Mouse (Mus musculus) mouse trophoblast stem cell (cell line): ENCODE results near the gene Ap1b1.

ENCODE experiments used
- in situ Hi-C, 2 experiments: fragments of 300-500 bp; cut with MseI, MboI; formaldehyde crosslinking; loops; 2 replicates in 1 of 2; 3 replicates in 1 of 2; pipeline ENCODE4 v1.15.1; 2025

The Ap1b1 gene

DNA sequence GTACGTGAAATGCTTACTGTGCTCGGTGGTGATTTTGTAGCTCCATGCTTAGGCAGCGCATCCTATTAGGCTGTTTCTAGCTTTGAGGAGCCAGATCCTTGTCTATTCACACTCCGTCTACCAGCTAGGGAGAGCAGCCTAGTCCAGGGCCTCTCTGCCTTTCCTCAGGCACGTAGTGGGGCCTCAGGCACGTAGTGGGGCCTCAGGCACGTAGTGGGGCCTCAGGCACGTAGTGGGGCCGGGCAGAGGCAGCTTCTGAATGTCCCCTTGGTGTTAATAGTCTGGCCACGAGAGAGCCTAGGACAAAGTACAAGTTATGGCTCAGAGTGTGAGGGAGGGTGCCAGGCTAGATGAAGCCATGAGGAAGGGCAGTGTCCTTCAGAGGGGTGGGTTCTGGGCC lies 46.1 kb downstream of the Ap1b1 start:
- in situ Hi-C loops, result no loop called here

DNA sequence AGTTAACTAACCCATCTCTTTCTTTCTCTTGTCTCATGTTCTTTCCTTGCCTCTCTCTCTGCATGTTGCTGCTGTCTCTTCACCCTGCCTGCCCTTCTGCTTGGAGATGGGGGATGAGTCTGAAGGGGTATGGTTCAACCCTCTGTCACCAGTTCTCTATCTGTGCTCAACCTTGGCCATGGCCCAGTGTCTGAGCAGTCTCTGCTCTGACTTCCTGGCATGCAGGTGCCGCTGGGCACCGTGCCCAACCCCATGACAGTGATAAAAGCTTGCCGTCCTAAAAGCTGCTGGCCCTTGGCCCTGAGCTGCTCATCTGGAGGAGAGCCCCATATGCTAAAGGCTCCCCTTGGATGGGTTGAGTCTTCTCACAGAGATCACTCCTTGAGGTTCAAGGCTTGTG lies 46.5 kb downstream of the Ap1b1 start:
- in situ Hi-C loops, result no loop called here

GRCm38 (mm10) chr11:5035421-5035820 lies 48.8 kb downstream of the Ap1b1 start:
- in situ Hi-C loops, result no loop called here

DNA sequence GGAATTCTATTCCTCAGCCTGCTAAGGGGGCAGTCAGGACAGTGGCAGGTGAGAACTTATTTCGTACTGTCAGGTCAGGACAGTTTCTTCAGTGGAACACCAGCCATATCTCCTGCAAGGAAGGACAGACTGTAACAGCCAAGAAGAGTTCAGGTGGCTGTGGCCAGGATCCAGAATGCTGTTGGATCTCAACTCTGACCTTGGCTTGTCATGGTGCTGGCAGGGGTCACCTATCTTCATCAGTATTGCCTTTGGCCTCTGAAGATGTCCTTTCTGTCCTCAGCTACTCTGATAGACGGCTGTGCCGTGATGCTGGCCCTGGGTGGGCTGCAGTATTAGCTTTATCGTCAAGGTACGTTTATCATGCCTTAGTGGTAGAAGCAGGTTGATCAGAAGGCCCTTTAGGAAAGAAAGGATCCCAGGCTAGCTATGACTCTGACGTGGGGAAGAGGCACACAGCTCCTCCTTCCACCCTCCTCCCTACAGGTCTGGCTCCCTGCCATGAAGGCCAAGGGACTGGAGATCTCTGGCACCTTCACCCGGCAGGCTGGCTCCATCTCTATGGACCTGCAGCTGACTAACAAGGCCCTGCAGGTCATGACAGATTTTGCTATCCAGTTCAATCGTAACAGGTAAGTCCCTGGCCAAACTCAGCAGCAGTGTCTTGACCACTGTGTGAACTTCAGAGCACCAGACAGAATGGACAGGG lies 50.7 kb downstream of the Ap1b1 start:
- in situ Hi-C loops, result no loop called here

DNA sequence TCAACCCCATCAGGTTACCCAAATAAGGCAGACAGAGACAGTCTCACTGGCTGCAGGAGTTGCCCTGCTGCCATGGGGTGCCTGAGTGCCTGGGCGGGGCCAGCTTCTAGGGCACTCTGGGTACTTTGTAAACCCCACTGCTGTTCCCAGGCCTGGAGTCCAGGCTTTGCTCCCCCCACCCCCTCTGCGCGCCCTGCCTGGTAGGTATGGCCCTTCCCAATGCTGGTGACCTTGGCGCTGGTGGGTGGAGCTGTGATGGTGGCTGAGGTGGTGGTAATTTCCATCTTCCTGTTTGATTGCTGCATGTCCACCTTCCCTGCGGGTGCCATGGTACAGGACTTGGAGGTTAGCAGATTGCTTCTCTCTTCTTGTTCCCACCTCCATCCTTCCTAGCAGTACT lies 54.0 kb downstream of the Ap1b1 start:
- in situ Hi-C loops, result no loop called here

- in situ Hi-C loops, result no loop called here
Observed at GRCm38 (mm10) chr11:5041144-5041780, 54.6 kb downstream of the Ap1b1 start.

GRCm38 (mm10) chr11:5042645-5043381 lies 56.2 kb downstream of the Ap1b1 start:
- in situ Hi-C loops, result no loop called here

DNA sequence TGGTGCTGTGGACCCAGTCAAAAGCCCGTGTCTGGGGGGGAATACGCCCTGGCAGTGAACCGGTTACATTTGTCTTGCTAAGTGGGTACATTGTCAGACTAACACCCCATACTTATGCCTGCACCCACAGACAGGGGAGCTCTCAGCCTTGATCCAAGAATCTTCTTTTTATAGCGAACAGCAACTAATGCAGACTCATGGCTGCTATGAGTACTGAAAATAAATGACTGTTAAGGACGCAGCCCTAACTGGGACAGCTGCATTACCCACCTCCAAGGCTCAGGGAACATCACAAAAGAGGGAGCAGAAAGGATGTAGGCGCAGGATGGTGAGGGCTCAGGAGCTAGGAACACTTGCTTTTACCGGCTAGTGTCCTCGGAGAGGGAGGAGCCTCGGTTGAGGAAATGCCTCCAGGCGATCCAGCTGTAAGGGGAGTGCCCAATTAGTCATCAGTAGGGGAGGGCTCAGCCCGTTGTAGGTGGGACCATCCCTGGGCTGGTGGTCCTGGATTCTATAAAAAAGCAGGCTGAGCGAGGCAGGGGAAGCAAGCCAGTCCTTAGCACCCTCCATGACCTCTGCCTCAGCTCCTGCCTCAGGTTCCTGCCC lies 59.8 kb downstream of the Ap1b1 start:
- in situ Hi-C loops, result no loop called here

GRCm38 (mm10) chr11:5051629-5052028 lies 65.0 kb downstream of the Ap1b1 start:
- in situ Hi-C loops, result no loop called here

GRCm38 (mm10) chr11:5052200-5052854 lies 65.7 kb downstream of the Ap1b1 start:
- in situ Hi-C loops, result no loop called here

DNA sequence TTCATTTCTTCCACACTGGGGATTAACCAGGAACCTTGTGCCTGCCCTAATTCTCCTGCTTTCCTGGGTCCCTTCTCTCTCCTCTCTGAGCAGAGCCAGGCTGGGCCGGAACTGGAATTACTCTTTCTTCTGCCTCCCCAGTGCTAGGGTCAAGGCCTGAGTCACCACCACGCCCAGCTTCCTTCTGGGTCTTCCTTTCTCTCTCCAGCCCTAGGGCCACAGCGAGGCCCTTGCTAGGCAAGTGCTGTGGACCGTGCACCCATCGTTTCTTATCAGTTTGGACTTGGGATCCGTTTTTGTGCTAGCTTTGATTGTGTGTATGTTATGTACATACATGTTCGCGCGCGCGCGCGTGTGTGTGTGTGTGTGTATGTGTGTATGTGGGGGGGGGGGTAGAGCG lies 67.5 kb downstream of the Ap1b1 start:
- in situ Hi-C loops, result no loop called here

DNA sequence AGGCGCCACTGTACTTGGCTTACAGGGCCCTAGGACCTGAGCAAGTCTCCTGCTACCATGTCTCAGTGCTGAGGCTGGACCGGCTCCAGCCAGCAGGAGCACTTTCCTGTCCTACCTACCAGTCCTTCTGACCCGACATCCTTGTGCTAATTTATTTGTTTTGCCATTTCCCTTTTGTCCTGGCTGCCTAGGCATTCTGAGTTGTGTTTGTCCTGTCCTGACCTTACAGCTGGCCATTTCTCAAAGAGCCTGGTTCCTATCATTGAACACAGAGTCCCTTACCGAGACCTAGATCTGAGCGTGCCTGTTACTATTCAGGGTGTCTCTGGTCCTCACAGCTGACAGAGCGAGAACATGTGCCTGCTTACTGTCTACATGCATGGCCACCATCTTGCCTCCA lies 68.2 kb downstream of the Ap1b1 start:
- in situ Hi-C loops, result no loop called here

GRCm38 (mm10) chr11:5055945-5056938 lies 69.6 kb downstream of the Ap1b1 start:
- in situ Hi-C loops, result no loop called here

- in situ Hi-C loops, result no loop called here
Observed at GRCm38 (mm10) chr11:5057064-5057463, 70.4 kb downstream of the Ap1b1 start.

- in situ Hi-C loops, result no loop called here
Observed at GRCm38 (mm10) chr11:5057541-5057855, 70.9 kb downstream of the Ap1b1 start.

GRCm38 (mm10) chr11:5057856-5058641 lies 71.4 kb downstream of the Ap1b1 start, which contains the start of gene Rasl10a:
Gene Rasl10a (plus strand): TSS chr11:5058128.
- in situ Hi-C loops, result no loop called here

GRCm38 (mm10) chr11:5058783-5059182 lies 72.2 kb downstream of the Ap1b1 start:
- in situ Hi-C loops, result no loop called here

GRCm38 (mm10) chr11:5059230-5059629 lies 72.6 kb downstream of the Ap1b1 start:
- in situ Hi-C loops, result no loop called here

- in situ Hi-C loops, result no loop called here
Observed at GRCm38 (mm10) chr11:5059704-5060156, 73.1 kb downstream of the Ap1b1 start.
